Mouse (Mus musculus) G1E (cell line): ENCODE measurements at regions not wholly inside any gene's neighbourhood (a gene's known extent, or its start where the extent isn't known, plus 50 kb on each side); places are given as distances from the start of the nearest gene placed in this dataset.

Experiments used
- CTCF ChIP-seq: IDR thresholded peaks from 2 replicates; pipeline ENCODE4 v1.5.1; 2012; ENCODE audit warnings: low read depth, low read length, inconsistent platforms, mixed read lengths
- GATA1 ChIP-seq: IDR thresholded peaks from 2 replicates; pipeline ENCODE4 v1.6.1; 2012; ENCODE audit warnings: borderline replicate concordance, low read length, inconsistent platforms, mixed read lengths
- GATA2 ChIP-seq: IDR thresholded peaks from 2 replicates; pipeline ENCODE4 v1.6.1; 2012; ENCODE audit warnings: low read depth, low read length, inconsistent platforms, borderline replicate concordance
- POLR2AphosphoS5 ChIP-seq: IDR thresholded peaks from 2 replicates; pipeline ENCODE4 v1.6.1; 2012; ENCODE audit warnings: low read depth, low read length, inconsistent platforms; ENCODE audit not compliant: insufficient replicate concordance
- TAL1 ChIP-seq: conservative IDR thresholded peaks from 2 replicates; pipeline ENCODE4 v1.6.1; 2012; ENCODE audit warnings: low read depth, low read length, inconsistent platforms, mixed read lengths

DNA sequence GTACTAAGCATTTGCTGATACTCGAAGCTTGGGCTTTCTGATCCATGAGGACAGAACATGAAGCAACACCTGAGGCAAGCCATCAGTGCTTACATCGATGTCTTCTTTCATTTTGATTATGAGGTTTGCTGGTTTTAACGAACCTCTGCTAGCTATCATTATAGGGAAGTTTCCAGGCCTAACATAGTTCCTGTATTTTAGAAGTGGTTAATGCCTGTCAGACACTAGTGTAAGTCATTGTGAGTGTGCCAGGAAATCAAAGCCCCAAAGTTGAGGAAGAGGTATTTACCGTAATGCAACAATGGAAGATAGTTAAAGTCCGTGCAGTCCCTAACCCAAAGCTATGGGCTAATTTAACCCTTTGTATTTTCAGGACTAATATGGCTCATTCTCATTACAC lies 120.1 kb upstream of the Rap2b start:
- TF ChIP-seq CTCF (no peak), TAL1 (no peak), GATA1 (no peak), POLR2AphosphoS5 (no peak), GATA2 (no peak)
